Mouse (Mus musculus): ENCODE data around the gene Cyp2d9.
"Not testable (repeated sequence)": the region's sequence is repeated elsewhere in the genome, so short reads cannot be mapped to it uniquely, and the experiment has no call there.

Gene Cyp2d9

GRCm38 (mm10) chr15:82452133-82452532, 18.9 kb downstream of the Cyp2d9 start:
- not testable (repeated sequence) for DNase-seq

- not testable (repeated sequence) for DNase-seq
Measured at GRCm38 (mm10) chr15:82453501-82453900, 20.3 kb downstream of the Cyp2d9 start.

- not testable (repeated sequence) for DNase-seq
Measured at GRCm38 (mm10) chr15:82456086-82456790, 23.0 kb downstream of the Cyp2d9 start.

- DNase-seq = no peak
Measured at GRCm38 (mm10) chr15:82457064-82458021, 24.1 kb downstream of the Cyp2d9 start.

- DNase-seq = not testable (repeated sequence)
Measured at GRCm38 (mm10) chr15:82459266-82459665, 26.0 kb downstream of the Cyp2d9 start.

GRCm38 (mm10) chr15:82464701-82465100, 31.5 kb downstream of the Cyp2d9 start:
- DNase-seq = no peak

GRCm38 (mm10) chr15:82494273-82494672, 61.0 kb downstream of the Cyp2d9 start:
- DNase-seq = not testable (repeated sequence)
